In genomic region chr7:128031403-128031976, GRCm38 (mm10) we compare ENCODE assay signal across 9 mouse cellular contexts. TPM values are rescaled to one million over a fixed set of nuclear protein-coding genes. Genes with fewer than 3 reads are reported as not detected.
DNase-seq lines count a peak whose midpoint lies in the region; ATAC-seq lines count a peak whose summit lies in the region.
"Had no signal": no experiment of that assay in that cellular context is flagged by ENCODE, and none has a peak within 500 bp of the region (broad histone marks: within the 10 kb centered on the region; RNA-seq: fewer than 3 reads in every experiment).

No protein-coding gene starts in this region.

- H3K27me3 ChIP-seq in hindbrain, embryonic 10.5 days (ENCODE audit: insufficient read depth, poor library complexity, severe bottlenecking), result no peaks in the 10 kb centered on the region
- H3K27me3 ChIP-seq in hindbrain, embryonic 13.5 days, result no peaks in the 10 kb centered on the region
- no peaks in the 10 kb centered on the region for H3K27me3 ChIP-seq in intestine, embryonic 16.5 days (replicated peaks; ENCODE audit: control insufficient read depth, insufficient read depth, low read length)
- H3K27me3 ChIP-seq: limb, embryonic 13.5 days had no signal

- no peaks in the 10 kb centered on the region for H3K36me3 ChIP-seq in hindbrain, embryonic 10.5 days
- H3K36me3 ChIP-seq in hindbrain, embryonic 13.5 days, result no peaks in the 10 kb centered on the region
- no peaks in the 10 kb centered on the region for H3K36me3 ChIP-seq in intestine, embryonic 16.5 days (ENCODE audit: control insufficient read depth, insufficient read depth, low read length)
- H3K36me3 ChIP-seq: limb, embryonic 13.5 days had no signal

- H3K4me3 ChIP-seq in hindbrain, embryonic 10.5 days, result no peak overlapping the region
- no peak overlapping the region for H3K4me3 ChIP-seq in hindbrain, embryonic 13.5 days
- no peak overlapping the region for H3K4me3 ChIP-seq in intestine, embryonic 16.5 days (ENCODE audit: low read length)
- H3K4me3 ChIP-seq: limb, embryonic 13.5 days had no signal

- WGBS in hindbrain, embryonic 10.5 days, result 38% methylated on average over 9 of the region's 9 CpGs
- 43% methylated on average over 9 of the region's 9 CpGs for WGBS in hindbrain, embryonic 13.5 days
- whole genome bisulfite sequencing in intestine, embryonic 16.5 days, result 37% methylated on average over 9 of the region's 9 CpGs

- H3K9me3 ChIP-seq in hindbrain, embryonic 10.5 days, result no peaks in the 10 kb centered on the region
- H3K9me3 ChIP-seq in hindbrain, embryonic 13.5 days, result no peaks in the 10 kb centered on the region
- H3K9me3 ChIP-seq in intestine, embryonic 16.5 days (ENCODE audit: control insufficient read depth, low read length), result no peaks in the 10 kb centered on the region
- H3K9me3 ChIP-seq: limb, embryonic 13.5 days had no signal

- intact Hi-C loops in heart, postnatal 14 days (cut with DNase I), result no loop called here

- H3K4me2 ChIP-seq in hindbrain, embryonic 13.5 days, result no peak overlapping the region
- H3K4me2 ChIP-seq in intestine, embryonic 16.5 days (ENCODE audit: low read depth, low read length), result peak overlapping the region; percentile 31
- H3K4me2 ChIP-seq: limb, embryonic 13.5 days had no signal

- DNase-seq in hindbrain, embryonic 10.5 days (ENCODE audit: low spot score), result peak; percentile 27
- DNase-seq in brain, embryonic 18.5 days (ENCODE audit: low read depth, low spot score), result peak; percentile 18
- peak; percentile 27 for DNase-seq in mesoderm, embryonic 11.5 days (ENCODE audit: low read depth, low spot score)
- no peak for DNase-seq in T-cell, adult 2 months (ENCODE audit: low spot score)
- DNase-seq in layer of hippocampus, adult 8-10 months (ENCODE audit: low spot score in 2 of 2), result no peak
- DNase-seq in heart, postnatal 14 days, result no peak

- no peak overlapping the region for H3K27ac ChIP-seq in hindbrain, embryonic 10.5 days
- H3K27ac ChIP-seq in hindbrain, embryonic 13.5 days, result no peak overlapping the region
- peak overlapping the region; percentile 88 for H3K27ac ChIP-seq in intestine, embryonic 16.5 days (ENCODE audit: low read length)
- H3K27ac ChIP-seq: limb, embryonic 13.5 days had no signal

- ATAC-seq in hindbrain, embryonic 13.5 days (ENCODE audit: low FRiP score), result no peak
- ATAC-seq in intestine, embryonic 16.5 days, result peak; percentile 80

- H3K9ac ChIP-seq in hindbrain, embryonic 13.5 days, result no peak overlapping the region
- peak overlapping the region; percentile 25; the same call in 1 of the 2 replicates for H3K9ac ChIP-seq in intestine, embryonic 16.5 days (ENCODE audit: low read depth, low read length)
- H3K9ac ChIP-seq: limb, embryonic 13.5 days had no signal

- H3K4me1 ChIP-seq in hindbrain, embryonic 10.5 days (replicated peaks), result no peaks in the 10 kb centered on the region
- H3K4me1 ChIP-seq in hindbrain, embryonic 13.5 days (replicated peaks), result no peaks in the 10 kb centered on the region
- H3K4me1 ChIP-seq in intestine, embryonic 16.5 days (ENCODE audit: control insufficient read depth, insufficient read depth, low read length), result no peaks in the 10 kb centered on the region
- H3K4me1 ChIP-seq: limb, embryonic 13.5 days had no signal

RNA-seq across cellular contexts. Expression of gene Trim72, which starts 27.7 kb away (rescaled TPM):
- not detected in 2 replicates for polyA plus RNA-seq in hindbrain, embryonic 10.5 days (2016; fragmentation: Nextera tagmentation; extraction: Ambion mirVana)
- polyA plus RNA-seq in hindbrain, embryonic 13.5 days (2015; fragmentation: Nextera tagmentation; extraction: Ambion mirVana), result 0.13 TPM in 1 of 2 replicates, not detected in the other
- polyA plus RNA-seq in intestine, embryonic 16.5 days (2015; fragmentation: Nextera tagmentation; extraction: Ambion mirVana), result 0.38 and 0.60 TPM in 2 replicates
- total RNA-seq in layer of hippocampus, adult 8-10 months (2022), result 1 to 10 TPM in 2 of 4 experiments, under 1 TPM in 2; 0.47 to 1.1 (median 0.95) TPM
- total RNA-seq in heart, postnatal 14 days (2021), result 100 to 1,000 TPM; 209 to 217 TPM

RNA-seq across cellular contexts. Expression of gene Itgam, which starts 30.9 kb away (rescaled TPM):
- 0.58 and 0.73 TPM in 2 replicates for polyA plus RNA-seq in hindbrain, embryonic 10.5 days (2016; fragmentation: Nextera tagmentation; extraction: Ambion mirVana)
- 1.1 and 1.4 TPM in 2 replicates for polyA plus RNA-seq in hindbrain, embryonic 13.5 days (2015; fragmentation: Nextera tagmentation; extraction: Ambion mirVana)
- 2.4 and 2.5 TPM in 2 replicates for polyA plus RNA-seq in intestine, embryonic 16.5 days (2015; fragmentation: Nextera tagmentation; extraction: Ambion mirVana)
- total RNA-seq in layer of hippocampus, adult 8-10 months (2022), result 10 to 100 TPM; 10.4 to 35.9 (median 24.0) TPM
- total RNA-seq in heart, postnatal 14 days (2021), result 1 to 10 TPM; 4.5 to 5.7 TPM

RNA-seq across cellular contexts. Expression of gene Gm49368, which starts 31.0 kb away (rescaled TPM):
- 0.04 TPM in 1 of 2 replicates, not detected in the other for polyA plus RNA-seq in hindbrain, embryonic 10.5 days (2016; fragmentation: Nextera tagmentation; extraction: Ambion mirVana)
- not detected in 2 replicates for polyA plus RNA-seq in hindbrain, embryonic 13.5 days (2015; fragmentation: Nextera tagmentation; extraction: Ambion mirVana)
- polyA plus RNA-seq in intestine, embryonic 16.5 days (2015; fragmentation: Nextera tagmentation; extraction: Ambion mirVana), result not detected in 2 replicates
- under 1 TPM in 1 of 4 experiments, not detected in 3; 0.16 TPM for total RNA-seq in layer of hippocampus, adult 8-10 months (2022)
- not detected for total RNA-seq in heart, postnatal 14 days (2021)
- polyA plus RNA-seq: limb, embryonic 13.5 days had no signal

RNA-seq across cellular contexts. Expression of gene Pycard, which starts 37.8 kb away (rescaled TPM):
- 9.5 and 12.4 TPM in 2 replicates for polyA plus RNA-seq in hindbrain, embryonic 10.5 days (2016; fragmentation: Nextera tagmentation; extraction: Ambion mirVana)
- 6.5 and 8.2 TPM in 2 replicates for polyA plus RNA-seq in hindbrain, embryonic 13.5 days (2015; fragmentation: Nextera tagmentation; extraction: Ambion mirVana)
- 623 and 626 TPM in 2 replicates for polyA plus RNA-seq in intestine, embryonic 16.5 days (2015; fragmentation: Nextera tagmentation; extraction: Ambion mirVana)
- total RNA-seq in layer of hippocampus, adult 8-10 months (2022), result 10 to 100 TPM in 2 of 4 experiments, 1 to 10 TPM in 2; 2.6 to 14.8 (median 7.2) TPM
- total RNA-seq in heart, postnatal 14 days (2021), result 10 to 100 TPM in 1 of 2 experiments, 1 to 10 TPM in 1; 5.6 to 13.6 TPM

Comparison
In these comparisons a context has a peak if more than half of its experiments do, and no peak if none do; other contexts are left out.
1. DNase-seq: peak in hindbrain, embryonic 10.5 days (single experiment), brain, embryonic 18.5 days (single experiment) and mesoderm, embryonic 11.5 days (single experiment); none in T-cell, adult 2 months (single experiment), layer of hippocampus, adult 8-10 months (0 of 2) and heart, postnatal 14 days (0 of 2).